Mouse (Mus musculus): ENCODE data around the gene Riok2. TPM values are rescaled to one million over a fixed set of nuclear protein-coding genes. Genes with fewer than 3 reads are reported as not detected.

Riok2 gene
- polyA plus RNA-seq, 1 experiment = 3.1 TPM

DNA sequence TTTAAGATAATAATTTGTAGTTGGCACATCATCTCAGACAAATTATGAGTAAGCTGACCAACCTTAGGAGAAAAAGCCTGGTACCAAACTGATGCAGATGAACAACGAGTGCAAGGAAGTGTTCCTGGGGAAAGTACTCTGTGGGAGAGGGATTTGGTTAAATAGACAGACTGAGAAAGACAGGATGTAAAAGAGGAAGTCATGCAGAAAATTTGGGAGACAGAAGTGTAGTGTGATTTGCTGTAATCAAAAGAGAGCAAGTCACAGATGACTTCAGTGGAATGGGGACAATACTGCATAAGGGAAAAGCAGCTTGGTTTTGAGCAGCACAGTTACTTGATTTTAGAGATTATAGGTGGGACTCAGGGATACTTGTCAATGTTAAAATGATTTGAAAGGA is 22.8 kb downstream of the Riok2 start:
- H3K27me3 ChIP-seq (ENCODE audit: control insufficient read depth, insufficient read depth, low read length) = no peaks in the 10 kb centered on the region
- no peak for TF ChIP-seq CTCF (IDR thresholded peaks at IDR 0.05; ENCODE audit: extremely low read depth, insufficient read depth, insufficient read length, insufficient replicate concordance)
- no peak overlapping the region for H3K27ac ChIP-seq (ENCODE audit: insufficient read depth, low read length)
- DNase-seq (ENCODE audit: low read depth in 1 of 2, low spot score in 2 of 2) = no peak
- H3K4me3 ChIP-seq (ENCODE audit: extremely low read depth, insufficient read depth, insufficient read length) = no peak overlapping the region
- H3K36me3 ChIP-seq (ENCODE audit: control insufficient read depth, insufficient read depth, low read length) = peaks cover 4% of the 10 kb centered on the region
- H3K4me1 ChIP-seq (ENCODE audit: control insufficient read depth, insufficient read depth, insufficient read length) = no peaks in the 10 kb centered on the region
- 62% methylated on average over 1 of the region's 1 CpGs for WGBS

DNA sequence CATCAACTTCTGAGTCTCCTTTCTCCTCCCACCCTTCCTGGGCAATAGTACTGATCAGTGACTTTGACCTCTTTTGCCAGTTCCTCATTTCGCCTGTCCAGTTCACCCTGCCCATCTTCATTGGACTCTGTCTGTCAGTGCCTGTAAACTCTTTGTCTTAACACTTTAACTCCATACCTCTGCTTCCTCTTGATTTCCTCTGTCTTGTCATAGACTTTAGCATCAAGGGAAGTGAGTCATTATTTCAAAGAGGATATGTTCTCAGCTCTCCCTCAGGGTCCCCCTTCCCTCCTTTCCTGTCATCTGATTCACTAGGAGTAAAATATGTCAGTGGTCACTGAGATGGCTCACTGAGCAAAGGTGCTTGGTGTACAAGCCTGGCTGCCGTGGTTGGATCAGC is 24.6 kb downstream of the Riok2 start:
- Histone ChIP-seq H3K27me3 (ENCODE audit: control insufficient read depth, insufficient read depth, low read length) (no peaks in the 10 kb centered on the region), H3K4me1 (ENCODE audit: control insufficient read depth, insufficient read depth, insufficient read length) (no peaks in the 10 kb centered on the region), H3K27ac (ENCODE audit: insufficient read depth, low read length) (no peak overlapping the region), H3K4me3 (ENCODE audit: extremely low read depth, insufficient read depth, insufficient read length) (no peak overlapping the region), H3K36me3 (ENCODE audit: control insufficient read depth, insufficient read depth, low read length) (peaks cover 2% of the 10 kb centered on the region; the same call in 1 of the 2 replicates)
- TF ChIP-seq CTCF (IDR thresholded peaks at IDR 0.05; ENCODE audit: extremely low read depth, insufficient read depth, insufficient read length, insufficient replicate concordance) (no peak), POLR2A (IDR thresholded peaks at IDR 0.05; ENCODE audit: low read depth, low read length) (no peak)
- no peak for DNase-seq (ENCODE audit: low read depth in 1 of 2, low spot score in 2 of 2)
- 42% methylated on average over 2 of the region's 2 CpGs for WGBS

DNA sequence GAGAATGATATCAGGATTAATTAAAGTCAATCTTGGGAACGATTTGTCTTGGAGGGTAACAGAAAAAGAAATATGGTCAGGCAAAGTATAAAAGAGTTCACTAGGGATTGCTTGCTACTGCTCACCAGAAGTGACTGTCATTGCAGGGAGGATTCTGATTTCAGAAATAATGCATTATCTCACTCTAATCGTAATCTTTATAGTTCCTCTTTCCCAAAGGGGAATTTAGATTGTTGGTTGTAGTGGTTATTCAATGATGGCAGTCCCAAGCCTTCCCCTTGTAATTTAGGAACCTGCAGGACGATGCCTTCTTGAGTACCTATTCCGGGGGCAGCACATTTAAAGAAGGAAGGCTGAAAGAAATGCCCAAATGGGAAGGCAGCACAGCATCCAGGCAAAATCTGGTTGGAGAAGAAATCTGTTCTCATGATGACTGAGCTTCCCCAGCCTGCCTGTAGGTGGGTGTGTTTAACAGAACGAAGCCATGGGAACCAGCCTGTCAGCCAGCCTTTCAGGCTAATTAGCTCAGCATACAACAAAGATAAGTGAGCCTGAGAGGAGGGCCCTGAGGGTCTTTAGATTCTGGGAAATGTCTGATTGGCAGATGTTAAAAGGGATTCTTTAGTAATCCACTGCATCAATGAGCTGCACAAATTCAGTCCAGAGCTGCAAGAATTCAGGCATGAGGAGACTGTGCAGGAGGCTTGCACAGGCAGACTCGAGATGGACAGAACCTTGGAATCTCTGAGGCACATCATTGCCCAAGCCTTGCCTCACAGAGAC is 28.3 kb downstream of the Riok2 start, which contains the start of gene Lix1:
Gene Lix1, plus strand, starts transcription at position 451 of the 783 bp plus-strand sequence.
- TF ChIP-seq CTCF (IDR thresholded peaks at IDR 0.05; ENCODE audit: extremely low read depth, insufficient read depth, insufficient read length, insufficient replicate concordance) = no peak; the same call in 1 of the 2 replicates
- no peak for TF ChIP-seq POLR2A (IDR thresholded peaks at IDR 0.05; ENCODE audit: low read depth, low read length)
- Histone ChIP-seq H3K4me1 (ENCODE audit: control insufficient read depth, insufficient read depth, insufficient read length) (no peaks in the 10 kb centered on the region; the same call in 1 of the 2 replicates), H3K36me3 (ENCODE audit: control insufficient read depth, insufficient read depth, low read length) (no peaks in the 10 kb centered on the region), H3K27me3 (ENCODE audit: control insufficient read depth, insufficient read depth, low read length) (no peaks in the 10 kb centered on the region), H3K27ac (ENCODE audit: insufficient read depth, low read length) (no peak within 1 kb of the TSS), H3K4me3 (ENCODE audit: extremely low read depth, insufficient read depth, insufficient read length) (no peak within 1 kb of the TSS)
- 29% methylated on average over 6 of the region's 6 CpGs for WGBS
- no peak for DNase-seq (ENCODE audit: low read depth in 1 of 2, low spot score in 2 of 2)

DNA sequence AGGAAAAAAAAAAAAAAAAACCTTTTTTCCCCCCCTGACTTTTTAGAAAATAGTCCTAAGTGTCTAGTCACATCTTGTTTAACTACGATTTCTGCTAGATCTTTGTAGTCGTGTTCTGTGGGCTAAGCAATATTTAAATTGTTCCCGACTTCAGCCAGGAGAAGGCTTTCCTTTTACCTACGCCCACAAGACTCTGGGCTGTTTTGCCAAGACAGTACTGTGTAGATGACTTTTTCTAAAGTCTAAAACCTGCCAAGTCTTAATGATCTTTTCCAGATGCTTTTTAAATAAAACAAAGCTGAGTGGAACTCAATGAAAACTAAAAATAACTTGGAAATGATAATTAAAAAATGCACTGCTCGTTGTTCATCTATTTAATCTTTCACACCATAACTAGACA is 28.9 kb downstream of the Riok2 start:
- no peaks in the 10 kb centered on the region for H3K27me3 ChIP-seq (ENCODE audit: control insufficient read depth, insufficient read depth, low read length)
- H3K4me3 ChIP-seq (ENCODE audit: extremely low read depth, insufficient read depth, insufficient read length) = no peak overlapping the region
- no peaks in the 10 kb centered on the region for H3K36me3 ChIP-seq (ENCODE audit: control insufficient read depth, insufficient read depth, low read length)
- H3K27ac ChIP-seq (ENCODE audit: insufficient read depth, low read length) = no peak overlapping the region
- TF ChIP-seq POLR2A (IDR thresholded peaks at IDR 0.05; ENCODE audit: low read depth, low read length) (no peak), CTCF (IDR thresholded peaks at IDR 0.05; ENCODE audit: extremely low read depth, insufficient read depth, insufficient read length, insufficient replicate concordance) (no peak)
- no peaks in the 10 kb centered on the region; the same call in 1 of the 2 replicates for H3K4me1 ChIP-seq (ENCODE audit: control insufficient read depth, insufficient read depth, insufficient read length)
- DNase-seq (ENCODE audit: low read depth in 1 of 2, low spot score in 2 of 2) = no peak
- WGBS = 75% methylated on average over 5 of the region's 5 CpGs

DNA sequence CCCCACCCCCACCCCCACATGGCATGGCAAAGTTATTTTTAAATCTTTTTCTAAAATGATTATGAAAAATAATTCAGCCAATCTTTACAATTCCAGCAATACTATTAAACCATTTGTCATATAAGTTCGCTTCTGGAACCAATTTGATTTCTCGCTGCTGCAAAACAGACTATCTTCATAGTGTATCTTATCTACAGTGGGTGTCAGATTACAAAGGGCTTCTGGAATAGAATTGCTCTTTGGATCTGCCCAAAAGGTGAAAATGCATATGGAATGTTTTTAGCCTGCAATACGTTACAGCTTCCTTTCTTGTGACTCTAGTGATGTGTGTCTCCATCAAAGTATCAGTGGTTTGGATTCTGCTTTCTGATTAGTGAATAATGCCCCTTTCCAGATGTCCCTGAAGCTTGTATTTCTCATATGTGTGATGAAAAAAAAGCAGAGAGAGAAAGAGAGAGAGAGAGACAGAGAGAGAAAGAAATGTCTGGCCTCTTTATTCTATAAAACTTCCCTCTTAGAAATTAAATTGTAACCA is 29.5 kb downstream of the Riok2 start:
- Histone ChIP-seq H3K4me1 (ENCODE audit: control insufficient read depth, insufficient read depth, insufficient read length) (no peaks in the 10 kb centered on the region; the same call in 1 of the 2 replicates), H3K4me3 (ENCODE audit: extremely low read depth, insufficient read depth, insufficient read length) (no peak overlapping the region), H3K36me3 (ENCODE audit: control insufficient read depth, insufficient read depth, low read length) (no peaks in the 10 kb centered on the region), H3K27ac (ENCODE audit: insufficient read depth, low read length) (no peak overlapping the region), H3K27me3 (ENCODE audit: control insufficient read depth, insufficient read depth, low read length) (no peaks in the 10 kb centered on the region)
- DNase-seq (ENCODE audit: low read depth in 1 of 2, low spot score in 2 of 2) = no peak
- 89% methylated on average over 3 of the region's 3 CpGs for WGBS
- TF ChIP-seq POLR2A (IDR thresholded peaks at IDR 0.05; ENCODE audit: low read depth, low read length) (no peak), CTCF (IDR thresholded peaks at IDR 0.05; ENCODE audit: extremely low read depth, insufficient read depth, insufficient read length, insufficient replicate concordance) (no peak)

DNA sequence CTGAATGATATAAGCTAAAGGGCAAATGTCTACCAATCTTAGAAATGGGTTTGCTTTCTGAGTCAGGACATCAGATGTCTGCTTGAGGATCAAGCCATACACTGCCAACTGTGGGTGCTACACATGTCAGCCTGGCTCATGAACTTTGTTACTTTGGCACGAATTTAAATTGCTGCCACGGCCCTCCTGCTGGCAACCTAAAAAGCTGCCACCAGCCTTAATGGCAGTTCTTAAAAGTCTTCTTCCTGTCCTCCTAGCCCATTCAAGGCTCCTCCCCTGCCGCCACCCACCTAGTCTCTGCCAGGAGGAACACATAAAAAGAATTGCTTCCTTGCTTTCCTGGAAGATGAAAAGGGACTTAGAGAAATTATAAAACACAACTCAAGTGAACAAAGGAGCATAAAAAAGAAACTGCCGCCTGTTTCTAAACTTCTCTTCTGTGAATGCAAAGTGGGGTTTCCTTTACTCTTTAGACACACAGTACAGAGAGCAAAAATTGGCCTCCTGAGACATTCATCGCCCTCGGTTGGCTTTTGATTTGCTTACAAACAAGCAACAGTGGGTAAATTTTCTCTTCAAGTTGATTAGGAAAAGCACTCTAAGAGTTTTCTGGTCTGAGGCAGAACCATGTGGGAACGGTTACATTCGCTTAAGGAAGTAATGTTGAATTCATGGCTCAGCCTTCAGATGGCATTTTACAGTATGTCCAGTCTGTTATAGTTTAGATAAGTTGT is 30.9 kb downstream of the Riok2 start:
- 44% methylated on average over 8 of the region's 8 CpGs for WGBS
- TF ChIP-seq CTCF (IDR thresholded peaks at IDR 0.05; ENCODE audit: extremely low read depth, insufficient read depth, insufficient read length, insufficient replicate concordance) = no peak
- no peak for TF ChIP-seq POLR2A (IDR thresholded peaks at IDR 0.05; ENCODE audit: low read depth, low read length)
- no peaks in the 10 kb centered on the region for H3K36me3 ChIP-seq (ENCODE audit: control insufficient read depth, insufficient read depth, low read length)
- no peak for DNase-seq (ENCODE audit: low read depth in 1 of 2, low spot score in 2 of 2)
- no peak overlapping the region for H3K27ac ChIP-seq (ENCODE audit: insufficient read depth, low read length)
- no peak overlapping the region for H3K4me3 ChIP-seq (ENCODE audit: extremely low read depth, insufficient read depth, insufficient read length)
- no peaks in the 10 kb centered on the region; the same call in 1 of the 2 replicates for H3K4me1 ChIP-seq (ENCODE audit: control insufficient read depth, insufficient read depth, insufficient read length)
- H3K27me3 ChIP-seq (ENCODE audit: control insufficient read depth, insufficient read depth, low read length) = no peaks in the 10 kb centered on the region
